Mouse (Mus musculus): ENCODE results near the gene Dctn1.
"Not testable (repeated sequence)": the region's sequence is repeated elsewhere in the genome, so short reads cannot be mapped to it uniquely, and the experiment has no call there.

Dctn1 gene

GRCm38 (mm10) chr6:83136291-83136880 is 29.3 kb upstream of the Dctn1 start:
- no peak for DNase-seq (ENCODE audit: low read depth, low spot score)

- no peak for DNase-seq (ENCODE audit: low read depth, low spot score)
Observed at GRCm38 (mm10) chr6:83136881-83137575, 28.7 kb upstream of the Dctn1 start.

GRCm38 (mm10) chr6:83137576-83137950 is 28.2 kb upstream of the Dctn1 start:
- no peak for DNase-seq (ENCODE audit: low read depth, low spot score)

- DNase-seq (ENCODE audit: low read depth, low spot score): no peak
Observed at GRCm38 (mm10) chr6:83138056-83138455, 27.7 kb upstream of the Dctn1 start.

GRCm38 (mm10) chr6:83140044-83140443 is 25.7 kb upstream of the Dctn1 start:
- no peak for DNase-seq (ENCODE audit: low read depth, low spot score)

- no peak for DNase-seq (ENCODE audit: low read depth, low spot score)
Observed at GRCm38 (mm10) chr6:83141636-83142035, 24.1 kb upstream of the Dctn1 start.

- no peak for DNase-seq (ENCODE audit: low read depth, low spot score)
Observed at GRCm38 (mm10) chr6:83142211-83142731, 23.4 kb upstream of the Dctn1 start.

- no peak for DNase-seq (ENCODE audit: low read depth, low spot score)
Observed at GRCm38 (mm10) chr6:83142886-83143285, 22.8 kb upstream of the Dctn1 start.

GRCm38 (mm10) chr6:83145209-83145608 is 20.5 kb upstream of the Dctn1 start:
- DNase-seq (ENCODE audit: low read depth, low spot score): no peak

GRCm38 (mm10) chr6:83145805-83146204 is 19.9 kb upstream of the Dctn1 start:
- no peak for DNase-seq (ENCODE audit: low read depth, low spot score)

GRCm38 (mm10) chr6:83147280-83147679 is 18.4 kb upstream of the Dctn1 start:
- no peak for DNase-seq (ENCODE audit: low read depth, low spot score)

- no peak for DNase-seq (ENCODE audit: low read depth, low spot score)
Observed at GRCm38 (mm10) chr6:83151721-83152120, 14.0 kb upstream of the Dctn1 start.

- no peak for DNase-seq (ENCODE audit: low read depth, low spot score)
Observed at GRCm38 (mm10) chr6:83153038-83153437, 12.7 kb upstream of the Dctn1 start.

- DNase-seq (ENCODE audit: low read depth, low spot score): no peak
Observed at GRCm38 (mm10) chr6:83153485-83153884, 12.2 kb upstream of the Dctn1 start.

GRCm38 (mm10) chr6:83155552-83156238 is 10.0 kb upstream of the Dctn1 start:
- no peak for DNase-seq (ENCODE audit: low read depth, low spot score)

- no peak for DNase-seq (ENCODE audit: low read depth, low spot score)
Observed at GRCm38 (mm10) chr6:83156259-83156684, 9.4 kb upstream of the Dctn1 start, which contains the start of the genes Wdr54 and 1700003E16Rik. TSS of gene Wdr54 (minus strand) at chr6:83156397. TSS of gene 1700003E16Rik (plus strand) at chr6:83156404.

- DNase-seq (ENCODE audit: low read depth, low spot score): not testable (repeated sequence)
Observed at GRCm38 (mm10) chr6:83159456-83159855, 6.3 kb upstream of the Dctn1 start.

GRCm38 (mm10) chr6:83161442-83161841 is 4.3 kb upstream of the Dctn1 start:
- DNase-seq (ENCODE audit: low read depth, low spot score): no peak

GRCm38 (mm10) chr6:83161921-83162641 is 3.6 kb upstream of the Dctn1 start:
- no peak for DNase-seq (ENCODE audit: low read depth, low spot score)

- DNase-seq (ENCODE audit: low read depth, low spot score): no peak
Observed at GRCm38 (mm10) chr6:83162701-83163100, 3.0 kb upstream of the Dctn1 start.

GRCm38 (mm10) chr6:83165026-83165606 is 604 bp upstream of the Dctn1 start:
- no peak for DNase-seq (ENCODE audit: low read depth, low spot score)

All from WW6 (cell line).